Mouse (Mus musculus) megakaryocyte, embryonic 14.5 days (primary cell): ENCODE results near the gene Auh.

Experiments used
- FLI1 ChIP-seq: IDR thresholded peaks from 2 replicates; pipeline ENCODE4 v1.6.1; 2012; ENCODE audit warnings: low read length, inconsistent platforms, mixed read lengths
- GATA1 ChIP-seq: IDR thresholded peaks from 3 replicates; pipeline ENCODE4 v1.6.1; 2012; ENCODE audit warnings: mixed read lengths, low read length, inconsistent platforms, borderline replicate concordance

DNA sequence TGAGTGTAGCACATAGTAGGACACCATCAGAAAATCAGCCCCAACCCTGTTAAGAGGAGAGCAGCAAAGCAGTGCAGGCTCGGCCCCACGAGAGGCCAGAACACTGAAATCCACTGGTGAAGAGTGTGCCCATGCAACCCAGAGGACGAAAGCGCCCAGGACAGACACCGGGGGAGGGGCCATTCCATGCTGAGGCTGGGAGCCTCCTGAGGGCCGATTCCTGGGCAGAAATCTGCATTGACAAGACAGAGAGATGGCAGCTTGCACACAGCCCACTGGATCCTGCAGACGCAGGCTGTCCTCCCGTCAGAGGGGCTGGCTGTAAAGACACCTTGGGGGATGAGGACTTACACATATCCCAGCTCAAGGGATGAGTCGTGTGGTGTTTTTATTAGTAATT lies 104.7 kb downstream of the Auh start:
- no peak for TF ChIP-seq GATA1
- TF ChIP-seq FLI1 = no peak
